Comparison of ENCODE assay signal across 16 mouse cellular contexts in the genomic region with DNA sequence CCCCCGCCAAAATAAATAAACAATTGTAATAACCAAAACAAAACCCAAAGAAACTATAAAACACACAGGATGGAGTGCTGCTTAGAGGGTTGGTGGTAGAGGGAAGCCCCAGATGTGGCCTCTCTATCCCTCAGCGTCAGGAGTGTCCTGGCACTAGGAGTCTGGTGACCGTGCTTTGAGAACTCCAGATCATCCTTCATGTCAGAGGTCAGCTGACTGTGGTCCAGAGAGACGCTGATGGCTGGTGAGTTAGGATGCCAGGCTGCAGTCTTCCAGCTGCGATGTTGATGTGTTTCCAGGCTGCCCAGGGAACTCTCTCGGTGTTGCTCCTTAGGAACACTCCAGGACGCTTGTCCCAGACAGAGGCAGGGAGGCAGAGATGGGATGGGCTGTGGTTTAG. TPM values are rescaled to one million over a fixed set of nuclear protein-coding genes. Genes with fewer than 3 reads are reported as not detected.
A peak's percentile ranks its signal among the peaks of the same experiment; 100 is the strongest.
DNase-seq lines count a peak whose midpoint lies in the region; ATAC-seq lines count a peak whose summit lies in the region.
"Had no signal": no experiment of that assay in that cellular context is flagged by ENCODE, and none has a peak within 500 bp of the region (broad histone marks: within the 10 kb centered on the region; RNA-seq: fewer than 3 reads in every experiment).

No protein-coding gene starts in this region.

- H3K36me3 ChIP-seq in forebrain, embryonic 11.5 days (ENCODE audit: control insufficient read depth, insufficient read depth, low read length): no peaks in the 10 kb centered on the region
- no peaks in the 10 kb centered on the region for H3K36me3 ChIP-seq in forebrain, embryonic 10.5 days (replicated peaks)
- no peaks in the 10 kb centered on the region for H3K36me3 ChIP-seq in lung, embryonic 16.5 days (ENCODE audit: control insufficient read depth, insufficient read depth, low read length)
- H3K36me3 ChIP-seq: embryonic facial prominence, embryonic 13.5 days; hindbrain, embryonic 13.5 days had no signal

- WGBS in forebrain, embryonic 11.5 days: 73% methylated on average over 7 of the region's 7 CpGs
- 62% methylated on average over 7 of the region's 7 CpGs for WGBS in forebrain, embryonic 10.5 days
- WGBS in lung, embryonic 16.5 days: 37% methylated on average over 7 of the region's 7 CpGs

- no peaks in the 10 kb centered on the region for H3K27me3 ChIP-seq in forebrain, embryonic 11.5 days (ENCODE audit: control insufficient read depth, insufficient read depth, low read length)
- peaks cover 27% of the 10 kb centered on the region for H3K27me3 ChIP-seq in forebrain, embryonic 10.5 days (ENCODE audit: poor library complexity, severe bottlenecking)
- no peaks in the 10 kb centered on the region for H3K27me3 ChIP-seq in lung, embryonic 16.5 days (ENCODE audit: control insufficient read depth, insufficient read depth, low read depth, low read length)
- H3K27me3 ChIP-seq: CH12.LX, Patski had no signal

- no peak overlapping the region for H3K27ac ChIP-seq in forebrain, embryonic 11.5 days (ENCODE audit: low read depth, low read length)
- no peak overlapping the region for H3K27ac ChIP-seq in forebrain, embryonic 10.5 days
- no peak overlapping the region for H3K27ac ChIP-seq in lung, embryonic 16.5 days (ENCODE audit: low read length)
- H3K27ac ChIP-seq: embryonic facial prominence, embryonic 13.5 days; hindbrain, embryonic 13.5 days; hindbrain, postnatal 0 days had no signal

- no peak overlapping the region for H3K9ac ChIP-seq in forebrain, embryonic 11.5 days (ENCODE audit: low read length)
- H3K9ac ChIP-seq in lung, embryonic 16.5 days (ENCODE audit: low read length): no peak overlapping the region

- no peaks in the 10 kb centered on the region for H3K9me3 ChIP-seq in forebrain, embryonic 11.5 days (ENCODE audit: control insufficient read depth, low read length)
- no peaks in the 10 kb centered on the region; the same call in 1 of the 2 replicates for H3K9me3 ChIP-seq in forebrain, embryonic 10.5 days
- 0 out of 2 replicates have a peak, but pooled peaks cover 4% of the 10 kb centered on the region for H3K9me3 ChIP-seq in lung, embryonic 16.5 days (ENCODE audit: control insufficient read depth, low read length)
- H3K9me3 ChIP-seq: embryonic facial prominence, embryonic 13.5 days had no signal

- no peak overlapping the region for H3K4me3 ChIP-seq in forebrain, embryonic 11.5 days (ENCODE audit: low read depth, low read length)
- no peak overlapping the region for H3K4me3 ChIP-seq in forebrain, embryonic 10.5 days
- H3K4me3 ChIP-seq in lung, embryonic 16.5 days (ENCODE audit: low read length): no peak overlapping the region

- ATAC-seq in forebrain, embryonic 11.5 days (replicated peaks; ENCODE audit: low FRiP score): no peak
- ATAC-seq in lung, embryonic 16.5 days (ENCODE audit: low read depth): peak; percentile 34; the same call in 1 of the 2 replicates
- ATAC-seq: activated CD4-positive, CD25-positive, alpha-beta regulatory T cell, adult 4 months; forebrain, embryonic 14.5 days; Patski had no signal

- H3K4me1 ChIP-seq in forebrain, embryonic 11.5 days (replicated peaks; ENCODE audit: control insufficient read depth, insufficient read depth, low read length): no peaks in the 10 kb centered on the region
- H3K4me1 ChIP-seq in forebrain, embryonic 10.5 days: peaks cover 4% of the 10 kb centered on the region; the same call in 1 of the 2 replicates
- H3K4me1 ChIP-seq in lung, embryonic 16.5 days (replicated peaks; ENCODE audit: control insufficient read depth, insufficient read depth, low read length): peaks cover 5% of the 10 kb centered on the region
- H3K4me1 ChIP-seq: embryonic facial prominence, embryonic 13.5 days had no signal

- DNase-seq in forebrain, embryonic 11.5 days (ENCODE audit: low spot score): peak; percentile 42
- no peak for DNase-seq in forebrain, embryonic 10.5 days (ENCODE audit: extremely low spot score, low spot score)
- peak; percentile 88 for DNase-seq in heart, adult 11 months
- no peak for DNase-seq in heart, adult 18-20 months
- no peak for DNase-seq in lung, postnatal 14 days
- DNase-seq: cerebellum, adult 9-10 months; kidney, adult 11 months; kidney, adult 9 months had no signal

- H3K4me2 ChIP-seq in forebrain, embryonic 11.5 days (ENCODE audit: low read depth, low read length, severe bottlenecking): no peak overlapping the region
- no peak overlapping the region for H3K4me2 ChIP-seq in lung, embryonic 16.5 days (ENCODE audit: low read depth, low read length)

RNA-seq across cellular contexts. Expression of gene Myl4, which starts 21.6 kb away (rescaled TPM):
- 0.44 and 0.84 TPM in 2 replicates for polyA plus RNA-seq in forebrain, embryonic 11.5 days (2014; fragmentation: Nextera tagmentation; extraction: Ambion mirVana)
- polyA plus RNA-seq in forebrain, embryonic 10.5 days (2016; fragmentation: Nextera tagmentation; extraction: Ambion mirVana): 0.33 and 0.83 TPM in 2 replicates
- total RNA-seq in heart, adult 18-20 months (2021): 100 to 1,000 TPM; 660 to 761 TPM
- polyA plus RNA-seq in lung, embryonic 16.5 days (2015; fragmentation: Nextera tagmentation; extraction: Ambion mirVana): 90.2 and 115 TPM in 2 replicates

RNA-seq across cellular contexts. Expression of gene Cdc27, which starts 21.7 kb away (rescaled TPM):
- polyA plus RNA-seq in forebrain, embryonic 11.5 days (2014; fragmentation: Nextera tagmentation; extraction: Ambion mirVana): 56.4 and 62.7 TPM in 2 replicates
- 54.4 and 58.9 TPM in 2 replicates for polyA plus RNA-seq in forebrain, embryonic 10.5 days (2016; fragmentation: Nextera tagmentation; extraction: Ambion mirVana)
- total RNA-seq in heart, adult 18-20 months (2021): 10 to 100 TPM; 23.4 to 28.8 TPM
- polyA plus RNA-seq in lung, embryonic 16.5 days (2015; fragmentation: Nextera tagmentation; extraction: Ambion mirVana): 36.2 and 37.8 TPM in 2 replicates

RNA-seq across cellular contexts. Expression of gene Itgb3, which starts 35.7 kb away (rescaled TPM):
- polyA plus RNA-seq in forebrain, embryonic 11.5 days (2014; fragmentation: Nextera tagmentation; extraction: Ambion mirVana): 0.98 and 1.1 TPM in 2 replicates
- polyA plus RNA-seq in forebrain, embryonic 10.5 days (2016; fragmentation: Nextera tagmentation; extraction: Ambion mirVana): 3.7 and 3.8 TPM in 2 replicates
- 1 to 10 TPM; 3.6 to 4.5 TPM for total RNA-seq in heart, adult 18-20 months (2021)
- 4.5 and 4.6 TPM in 2 replicates for polyA plus RNA-seq in lung, embryonic 16.5 days (2015; fragmentation: Nextera tagmentation; extraction: Ambion mirVana)

Comparison
In these comparisons a context has a peak if more than half of its experiments do, and no peak if none do; other contexts are left out.
1. DNase-seq: peak in forebrain, embryonic 11.5 days (single experiment) and heart, adult 11 months (single experiment); none in forebrain, embryonic 10.5 days (single experiment), heart, adult 18-20 months (0 of 2) and lung, postnatal 14 days (single experiment).
2. RNA of gene Myl4, which starts 21.6 kb away (polyA plus RNA-seq): 90.2 to 115 TPM in lung, embryonic 16.5 days; 0.44 to 0.84 TPM in forebrain, embryonic 11.5 days and 0.33 to 0.83 TPM in forebrain, embryonic 10.5 days; every median in the first group is over 10 times any median in the second.